Mouse (Mus musculus): ENCODE data around the gene Cfap54.

DNA sequence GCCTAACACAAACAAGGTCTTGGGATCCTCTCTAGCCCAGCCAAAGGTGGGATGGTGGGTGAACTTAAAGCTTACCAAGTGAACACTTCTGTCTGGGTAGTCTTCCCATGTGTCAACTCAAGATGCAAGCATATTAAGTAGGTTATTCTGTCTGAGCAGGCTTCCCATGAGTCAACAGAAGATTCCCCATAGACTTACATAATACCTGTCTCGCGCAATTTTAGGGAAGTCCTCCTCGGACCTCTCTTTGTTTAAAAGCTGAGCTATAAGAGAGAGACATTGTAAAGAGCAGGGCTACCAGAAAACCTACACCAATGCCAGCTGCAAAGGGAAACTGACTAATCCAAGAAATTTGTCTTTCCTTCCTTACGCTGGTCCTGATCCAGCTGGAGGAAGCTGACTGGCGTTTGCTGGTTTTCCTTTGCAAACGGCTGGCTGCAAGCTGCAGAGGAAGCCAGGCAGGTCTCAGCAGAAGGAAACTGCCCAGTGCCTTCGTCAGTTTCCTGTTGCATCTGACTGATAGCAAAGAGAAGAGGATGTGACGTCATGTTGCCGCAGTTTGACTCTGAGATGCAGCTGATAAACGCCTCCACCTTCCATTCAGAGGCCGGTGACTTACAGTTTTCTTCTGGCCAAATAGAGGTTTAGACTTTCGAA is 42.7 kb upstream of the Cfap54 start:
- 0 out of 2 replicates have a peak, but pooled peaks have one; percentile 9 for TF ChIP-seq GATA1 (IDR thresholded peaks at IDR 0.05; ENCODE audit: low read length)
- no peak for TF ChIP-seq TAL1 (IDR thresholded peaks at IDR 0.05; ENCODE audit: low read length)

All from erythroblast, embryonic 14.5 days (primary cell).